9 mouse cellular contexts compared by ENCODE assay signal in the genomic region with DNA sequence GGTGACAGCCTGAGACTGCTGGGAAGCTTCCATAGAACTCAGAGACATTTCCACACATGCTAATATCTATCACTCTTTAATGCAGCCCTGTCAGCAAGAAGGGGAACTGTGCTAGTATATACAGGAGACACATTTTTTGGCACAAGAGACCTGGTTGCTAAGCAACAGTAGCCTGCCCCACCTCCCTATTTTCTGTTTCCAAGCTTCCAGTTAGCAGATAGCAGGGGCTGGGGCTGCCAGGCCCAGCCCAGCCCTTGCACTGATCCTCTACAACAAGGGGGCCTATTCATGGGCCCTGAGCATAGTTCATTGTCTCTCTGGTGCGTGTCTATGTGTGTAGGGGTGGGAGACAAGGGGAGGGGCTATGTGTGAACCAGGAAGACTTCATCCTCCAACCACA. TPM values are rescaled to one million over a fixed set of nuclear protein-coding genes. Genes with fewer than 3 reads are reported as not detected.
DNase-seq lines count a peak whose midpoint lies in the region; ATAC-seq lines count a peak whose summit lies in the region.
"Had no signal": no experiment of that assay in that cellular context is flagged by ENCODE, and none has a peak within 500 bp of the region (broad histone marks: within the 10 kb centered on the region; RNA-seq: fewer than 3 reads in every experiment).

No protein-coding gene starts in this region.

- H3K4me3 ChIP-seq in lung, embryonic 16.5 days (ENCODE audit: low read length) = no peak overlapping the region
- no peak overlapping the region for H3K4me3 ChIP-seq in forebrain, embryonic 11.5 days (ENCODE audit: low read depth, low read length)
- no peak overlapping the region for H3K4me3 ChIP-seq in stomach, embryonic 16.5 days (replicated peaks; ENCODE audit: low read length)

- peaks cover 3% of the 10 kb centered on the region; the same call in 1 of the 2 replicates for H3K4me1 ChIP-seq in lung, embryonic 16.5 days (replicated peaks; ENCODE audit: control insufficient read depth, insufficient read depth, low read length)
- peaks cover 7% of the 10 kb centered on the region; the same call in 1 of the 2 replicates for H3K4me1 ChIP-seq in forebrain, embryonic 11.5 days (replicated peaks; ENCODE audit: control insufficient read depth, insufficient read depth, low read length)
- H3K4me1 ChIP-seq in stomach, embryonic 16.5 days (ENCODE audit: control insufficient read depth, insufficient read depth, low read length) = peaks cover 2% of the 10 kb centered on the region; the same call in 1 of the 2 replicates

- WGBS in lung, embryonic 16.5 days = 35% methylated on average over 1 of the region's 1 CpGs
- 19% methylated on average over 1 of the region's 1 CpGs for WGBS in forebrain, embryonic 11.5 days
- whole genome bisulfite sequencing in stomach, embryonic 16.5 days = 12% methylated on average over 1 of the region's 1 CpGs

- no peaks in the 10 kb centered on the region for H3K9me3 ChIP-seq in lung, embryonic 16.5 days (ENCODE audit: control insufficient read depth, low read length)
- no peaks in the 10 kb centered on the region for H3K9me3 ChIP-seq in forebrain, embryonic 11.5 days (ENCODE audit: control insufficient read depth, low read length)
- H3K9me3 ChIP-seq in stomach, embryonic 16.5 days (replicated peaks; ENCODE audit: control insufficient read depth, low read length) = no peaks in the 10 kb centered on the region

- no peaks in the 10 kb centered on the region for H3K27me3 ChIP-seq in lung, embryonic 16.5 days (ENCODE audit: control insufficient read depth, insufficient read depth, low read depth, low read length)
- no peaks in the 10 kb centered on the region for H3K27me3 ChIP-seq in forebrain, embryonic 11.5 days (ENCODE audit: control insufficient read depth, insufficient read depth, low read length)
- H3K27me3 ChIP-seq in stomach, embryonic 16.5 days (ENCODE audit: control insufficient read depth, insufficient read depth, low read length) = no peaks in the 10 kb centered on the region

- H3K9ac ChIP-seq in lung, embryonic 16.5 days (ENCODE audit: low read length) = no peak overlapping the region
- H3K9ac ChIP-seq in forebrain, embryonic 11.5 days (ENCODE audit: low read length) = no peak overlapping the region
- H3K9ac ChIP-seq in stomach, embryonic 16.5 days (ENCODE audit: low read length) = no peak overlapping the region

- no peaks in the 10 kb centered on the region for H3K36me3 ChIP-seq in lung, embryonic 16.5 days (ENCODE audit: control insufficient read depth, insufficient read depth, low read length)
- H3K36me3 ChIP-seq in forebrain, embryonic 11.5 days (ENCODE audit: control insufficient read depth, insufficient read depth, low read length) = no peaks in the 10 kb centered on the region
- no peaks in the 10 kb centered on the region for H3K36me3 ChIP-seq in stomach, embryonic 16.5 days (ENCODE audit: control insufficient read depth, insufficient read depth, low read length)

- peak; percentile 84 for ATAC-seq in lung, embryonic 16.5 days (ENCODE audit: low read depth)
- ATAC-seq in forebrain, embryonic 11.5 days (replicated peaks; ENCODE audit: low FRiP score) = peak; percentile 86
- ATAC-seq in stomach, embryonic 16.5 days (ENCODE audit: insufficient read depth, low FRiP score) = peak; percentile 80; the same call in 1 of the 2 replicates
- ATAC-seq in erythroid progenitor cell, adult 5-6 weeks (replicated peaks; ENCODE audit: low FRiP score, poor library complexity, severe bottlenecking) = no peak

- no peak overlapping the region for H3K27ac ChIP-seq in lung, embryonic 16.5 days (ENCODE audit: low read length)
- H3K27ac ChIP-seq in forebrain, embryonic 11.5 days (ENCODE audit: low read depth, low read length) = peak overlapping the region; percentile 14; the same call in 1 of the 2 replicates
- no peak overlapping the region for H3K27ac ChIP-seq in stomach, embryonic 16.5 days (ENCODE audit: low read length)

- H3K4me2 ChIP-seq in lung, embryonic 16.5 days (ENCODE audit: low read depth, low read length) = no peak overlapping the region
- no peak overlapping the region for H3K4me2 ChIP-seq in forebrain, embryonic 11.5 days (ENCODE audit: low read depth, low read length, severe bottlenecking)
- no peak overlapping the region for H3K4me2 ChIP-seq in stomach, embryonic 16.5 days (ENCODE audit: low read depth, low read length)

- no peak for DNase-seq in lung, adult 18-20 months
- peak; percentile 65 for DNase-seq in forebrain, embryonic 11.5 days (ENCODE audit: low spot score)
- DNase-seq in layer of hippocampus, adult 9-11 months = peak; percentile 76
- DNase-seq in adrenal gland, adult 2 months = no peak
- DNase-seq: cerebellum, adult 8-10 months; gastrocnemius, postnatal 36 days had no signal

RNA-seq across cellular contexts. Expression of a gene that starts 21.3 kb away (rescaled TPM):
- polyA plus RNA-seq in lung, embryonic 16.5 days (2015; fragmentation: Nextera tagmentation; extraction: Ambion mirVana) = 0.16 and 0.46 TPM in 2 replicates
- 1.0 TPM in 2 replicates for polyA plus RNA-seq in forebrain, embryonic 11.5 days (2014; fragmentation: Nextera tagmentation; extraction: Ambion mirVana)
- 4.5 and 4.8 TPM in 2 replicates for polyA plus RNA-seq in stomach, embryonic 16.5 days (2015; fragmentation: Nextera tagmentation; extraction: Ambion mirVana)
- total RNA-seq in erythroid progenitor cell, adult 5-6 weeks (2015; ENCODE audit: low replicate concordance) = not detected in 2 replicates
- not detected in 2 replicates for total RNA-seq in erythroid progenitor cell, adult 5-6 weeks (2017; ENCODE audit: low replicate concordance)
- total RNA-seq in adrenal gland, adult 2 months (2021) = under 1 TPM; 0.29 to 0.52 TPM
- polyA plus RNA-seq in adrenal gland, adult 2 months (2012; rRNA removed) = 2.7 and 3.8 TPM in 2 replicates

RNA-seq across cellular contexts. Expression of a gene that starts 46.9 kb away (rescaled TPM):
- 41.2 and 43.5 TPM in 2 replicates for polyA plus RNA-seq in lung, embryonic 16.5 days (2015; fragmentation: Nextera tagmentation; extraction: Ambion mirVana)
- polyA plus RNA-seq in forebrain, embryonic 11.5 days (2014; fragmentation: Nextera tagmentation; extraction: Ambion mirVana) = 59.5 and 60.3 TPM in 2 replicates
- polyA plus RNA-seq in stomach, embryonic 16.5 days (2015; fragmentation: Nextera tagmentation; extraction: Ambion mirVana) = 34.9 and 35.9 TPM in 2 replicates
- total RNA-seq in erythroid progenitor cell, adult 5-6 weeks (2015; ENCODE audit: low replicate concordance) = 71.0 and 75.0 TPM in 2 replicates
- 70.2 and 90.1 TPM in 2 replicates for total RNA-seq in erythroid progenitor cell, adult 5-6 weeks (2017; ENCODE audit: low replicate concordance)
- total RNA-seq in adrenal gland, adult 2 months (2021) = 10 to 100 TPM; 15.3 to 17.3 TPM
- 2.7 and 3.7 TPM in 2 replicates for polyA plus RNA-seq in adrenal gland, adult 2 months (2012; rRNA removed)

Comparison
In these comparisons a context has a peak if more than half of its experiments do, and no peak if none do; other contexts are left out.
1. DNase-seq: peak in forebrain, embryonic 11.5 days (single experiment) and layer of hippocampus, adult 9-11 months (single experiment); none in lung, adult 18-20 months (0 of 2) and adrenal gland, adult 2 months (single experiment).